Mouse (Mus musculus) stomach, embryonic 15.5 days (tissue): ENCODE results near the gene Sdc3. TPM values are rescaled to one million over a fixed set of nuclear protein-coding genes. Genes with fewer than 3 reads are reported as not detected.

Experiments
- ATAC-seq: fragments of 200-750 bp; cut with Nextera tagmentation; 2 replicates; pipeline ENCODE4 v1.8.0; 2017; ENCODE audit warnings: low read depth, moderate number of reproducible peaks, moderate TSS enrichment; ENCODE audit not compliant: insufficient read depth, low FRiP score
- H3K27ac ChIP-seq: fragments of 300-500 bp; sonication (generic); 2 replicates; pipeline ENCODE4 v1.5.1; 2015; ENCODE audit warnings: mild to moderate bottlenecking, inconsistent platforms
- H3K27me3 ChIP-seq: fragments of 300-500 bp; sonication (generic); replicated peaks from 2 replicates; pipeline ENCODE4 v1.6.1; 2015; ENCODE audit warnings: inconsistent platforms
- H3K36me3 ChIP-seq: fragments of 300-500 bp; sonication (generic); 2 replicates; pipeline ENCODE4 v1.6.1; 2015; ENCODE audit warnings: inconsistent platforms
- H3K4me1 ChIP-seq: fragments of 300-500 bp; sonication (generic); 2 replicates; pipeline ENCODE4 v1.6.1; 2015; ENCODE audit warnings: inconsistent platforms
- H3K4me2 ChIP-seq: fragments of 300-500 bp; sonication (generic); 2 replicates; pipeline ENCODE4 v1.6.1; 2015; ENCODE audit warnings: mild to moderate bottlenecking, inconsistent platforms
- H3K4me3 ChIP-seq: fragments of 300-500 bp; sonication (generic); replicated peaks from 2 replicates; pipeline ENCODE4 v1.5.1; 2015; ENCODE audit warnings: inconsistent platforms
- H3K9ac ChIP-seq: fragments of 300-500 bp; sonication (generic); 2 replicates; pipeline ENCODE4 v1.6.1; 2015; ENCODE audit warnings: inconsistent platforms
- H3K9me3 ChIP-seq: fragments of 300-500 bp; sonication (generic); 2 replicates; pipeline ENCODE4 v1.6.1; 2016; ENCODE audit warnings: inconsistent platforms
- WGBS: fragments of 180-500 bp; shearing (Covaris S2); methylation state at CpG from one replicate; pipeline ENCODE4 v1.1.7; 2015; 5-methylcytosine and 5-hydroxymethylcytosine counted together
- polyA plus RNA-seq: library from polyadenylated mRNA; unstranded; fragments of >200 nt; fragmentation: Nextera tagmentation; extraction: Ambion mirVana; gene quantifications from 2 replicates; pipeline ENCODE4 v1.2.1, GENCODE M21; 2015

Sdc3 gene
- polyA plus RNA-seq, 1 experiment from 2014 or later, result 24.4 TPM

GRCm38 (mm10) chr4:130828851-130829673 lies 36.7 kb downstream of the Sdc3 start:
- Histone ChIP-seq H3K4me2 (0 out of 2 replicates have a peak overlapping the region, but pooled peaks have one; percentile 5), H3K9ac (no peak overlapping the region), H3K27ac (peak overlapping the region; percentile 67), H3K27me3 (no peaks in the 10 kb centered on the region), H3K36me3 (no peaks in the 10 kb centered on the region), H3K9me3 (no peaks in the 10 kb centered on the region), H3K4me1 (peaks cover 14% of the 10 kb centered on the region), H3K4me3 (no peak overlapping the region)
- peak; percentile 50 for ATAC-seq
- WGBS, result 14% methylated on average over 18 of the region's 18 CpGs

DNA sequence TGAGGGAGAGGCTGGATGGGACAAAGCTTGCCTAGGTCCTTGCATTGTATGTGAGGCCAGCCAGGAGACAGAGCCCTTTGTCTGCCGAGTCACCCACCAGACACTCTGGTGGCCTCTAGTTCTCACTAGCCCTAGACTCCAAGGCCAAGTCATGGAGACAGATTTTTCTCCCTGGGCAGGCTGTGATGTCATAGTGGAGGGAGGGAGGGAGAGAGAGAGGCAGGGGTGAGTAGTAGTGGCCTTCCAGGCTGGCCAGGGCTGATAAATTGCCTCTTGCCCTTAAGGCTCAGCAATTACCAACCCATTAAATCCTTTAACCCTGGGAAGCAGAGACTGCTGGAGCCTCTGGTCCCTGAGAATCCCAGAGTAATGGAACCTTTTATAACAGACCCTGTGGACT lies 41.8 kb downstream of the Sdc3 start:
- Histone ChIP-seq H3K27me3 (no peaks in the 10 kb centered on the region), H3K36me3 (no peaks in the 10 kb centered on the region), H3K4me2 (no peak overlapping the region), H3K9me3 (no peaks in the 10 kb centered on the region), H3K4me3 (no peak overlapping the region), H3K9ac (no peak overlapping the region), H3K27ac (peak overlapping the region; percentile 35; the same call in 1 of the 2 replicates), H3K4me1 (peaks cover 33% of the 10 kb centered on the region)
- no peak for ATAC-seq
- WGBS, result 21% methylated on average over 1 of the region's 1 CpGs

DNA sequence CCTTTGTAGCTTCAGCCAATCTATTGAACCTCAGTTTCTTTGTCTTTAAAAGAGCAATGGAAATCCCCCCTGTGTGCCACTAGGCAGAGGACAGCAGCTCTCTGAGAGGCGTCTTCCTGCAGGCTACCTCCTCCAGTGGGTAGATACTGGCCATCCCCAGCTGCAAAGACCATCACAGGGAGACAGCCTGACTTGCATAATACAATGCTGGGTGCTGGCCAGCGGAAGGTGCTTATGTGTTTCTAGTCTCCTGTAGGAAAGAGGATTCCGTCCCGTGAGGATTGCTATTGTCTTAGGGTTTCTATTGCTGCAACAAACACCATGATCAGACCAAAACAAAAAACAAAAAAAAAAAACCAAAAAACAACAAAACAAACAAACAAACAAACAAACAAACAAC lies 43.2 kb downstream of the Sdc3 start:
- H3K36me3 ChIP-seq, result no peaks in the 10 kb centered on the region
- ATAC-seq, result no peak
- peaks cover 30% of the 10 kb centered on the region for H3K4me1 ChIP-seq
- WGBS, result 80% methylated on average over 4 of the region's 4 CpGs
- no peak overlapping the region for H3K4me3 ChIP-seq
- no peaks in the 10 kb centered on the region for H3K9me3 ChIP-seq
- H3K27ac ChIP-seq, result no peak overlapping the region
- no peaks in the 10 kb centered on the region for H3K27me3 ChIP-seq
- H3K4me2 ChIP-seq, result no peak overlapping the region
- no peak overlapping the region for H3K9ac ChIP-seq

GRCm38 (mm10) chr4:130836281-130837061 lies 44.1 kb downstream of the Sdc3 start:
- H3K4me1 ChIP-seq, result peaks cover 39% of the 10 kb centered on the region
- H3K4me3 ChIP-seq, result no peak overlapping the region
- WGBS, result 14% methylated on average over 17 of the region's 20 CpGs
- H3K27ac ChIP-seq, result peak overlapping the region; percentile 75
- H3K4me2 ChIP-seq, result peak overlapping the region; percentile 38
- H3K9ac ChIP-seq, result no peak overlapping the region
- ATAC-seq, result peak; percentile 48
- H3K9me3 ChIP-seq, result no peaks in the 10 kb centered on the region
- H3K27me3 ChIP-seq, result no peaks in the 10 kb centered on the region
- no peaks in the 10 kb centered on the region for H3K36me3 ChIP-seq

GRCm38 (mm10) chr4:130838585-130838984 lies 46.2 kb downstream of the Sdc3 start:
- Histone ChIP-seq H3K36me3 (no peaks in the 10 kb centered on the region), H3K4me2 (0 out of 2 replicates have a peak overlapping the region, but pooled peaks have one; percentile 12), H3K9me3 (no peaks in the 10 kb centered on the region), H3K27ac (peak overlapping the region; percentile 75), H3K9ac (no peak overlapping the region), H3K4me3 (no peak overlapping the region), H3K27me3 (no peaks in the 10 kb centered on the region), H3K4me1 (peaks cover 41% of the 10 kb centered on the region)
- no peak for ATAC-seq
- 20% methylated on average over 11 of the region's 11 CpGs for WGBS

DNA sequence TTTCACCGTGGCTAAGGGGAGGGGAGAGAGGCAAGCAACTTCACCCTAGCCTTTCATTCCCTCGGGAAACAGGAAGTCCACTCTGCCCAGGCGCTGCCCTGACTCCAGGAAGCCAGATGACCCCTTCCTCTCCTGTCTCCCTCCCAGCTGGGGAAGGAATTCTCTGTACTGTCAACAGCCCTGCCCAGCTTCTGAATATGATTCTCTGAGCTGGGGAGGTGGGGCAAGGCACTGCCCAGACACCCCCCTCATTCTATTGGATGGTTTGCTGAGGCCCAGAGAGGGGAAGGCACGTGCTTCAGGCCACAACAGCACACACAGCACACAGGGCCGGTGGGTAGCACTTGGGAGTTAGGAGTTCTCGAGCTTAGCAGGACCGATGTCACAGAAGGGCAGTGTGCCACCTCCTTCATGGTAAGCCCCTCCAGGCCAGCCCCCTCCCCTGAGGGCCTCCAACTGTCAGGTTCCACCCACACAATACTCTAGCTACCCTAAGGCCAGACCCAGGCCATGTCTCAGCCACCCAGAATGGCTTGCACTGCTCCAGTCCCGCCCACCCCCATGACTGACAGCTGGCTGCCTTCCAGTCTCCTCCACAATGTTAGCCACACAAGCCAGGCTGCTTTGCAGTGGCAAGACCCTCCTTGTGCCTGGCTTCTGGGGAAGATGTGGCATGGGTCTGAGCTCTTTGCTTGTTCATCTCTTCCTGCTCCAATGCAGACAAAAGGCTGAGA lies 48.9 kb downstream of the Sdc3 start:
- Histone ChIP-seq H3K4me2 (no peak overlapping the region), H3K4me1 (peaks cover 38% of the 10 kb centered on the region)

GRCm38 (mm10) chr4:130848814-130849213 lies 56.5 kb downstream of the Sdc3 start:
- WGBS, result 75% methylated on average over 14 of the region's 14 CpGs
- no peak for ATAC-seq
- no peaks in the 10 kb centered on the region for H3K4me1 ChIP-seq
- H3K4me2 ChIP-seq, result no peak overlapping the region
- H3K36me3 ChIP-seq, result no peaks in the 10 kb centered on the region
- no peak overlapping the region for H3K27ac ChIP-seq
- no peak overlapping the region for H3K4me3 ChIP-seq
- H3K9me3 ChIP-seq, result no peaks in the 10 kb centered on the region
- no peak overlapping the region for H3K9ac ChIP-seq
- H3K27me3 ChIP-seq, result no peaks in the 10 kb centered on the region

More for the DNA sequence above, 48.9 kb downstream of the Sdc3 start:
- no peak overlapping the region for H3K27ac ChIP-seq
- no peak overlapping the region for H3K4me3 ChIP-seq
- H3K36me3 ChIP-seq, result no peaks in the 10 kb centered on the region
- 28% methylated on average over 8 of the region's 8 CpGs for WGBS
- H3K9ac ChIP-seq, result no peak overlapping the region
- peak; percentile 56 for ATAC-seq
- no peaks in the 10 kb centered on the region for H3K9me3 ChIP-seq
- H3K27me3 ChIP-seq, result no peaks in the 10 kb centered on the region

GRCm38 (mm10) chr4:130857661-130858060 lies 65.3 kb downstream of the Sdc3 start:
- 62% methylated on average over 8 of the region's 8 CpGs for WGBS
- no peak overlapping the region for H3K4me2 ChIP-seq
- no peaks in the 10 kb centered on the region for H3K9me3 ChIP-seq
- peaks cover 8% of the 10 kb centered on the region; the same call in 1 of the 2 replicates for H3K4me1 ChIP-seq
- no peaks in the 10 kb centered on the region for H3K36me3 ChIP-seq
- no peak overlapping the region for H3K9ac ChIP-seq
- no peaks in the 10 kb centered on the region for H3K27me3 ChIP-seq
- H3K4me3 ChIP-seq, result no peak overlapping the region
- no peak overlapping the region for H3K27ac ChIP-seq
- no peak for ATAC-seq

GRCm38 (mm10) chr4:130858880-130859279 lies 66.5 kb downstream of the Sdc3 start:
- WGBS, result 92% methylated on average over 7 of the region's 7 CpGs
- no peak for ATAC-seq
- Histone ChIP-seq H3K4me3 (no peak overlapping the region), H3K9ac (no peak overlapping the region), H3K27ac (no peak overlapping the region), H3K27me3 (no peaks in the 10 kb centered on the region), H3K4me1 (peaks cover 9% of the 10 kb centered on the region; the same call in 1 of the 2 replicates), H3K4me2 (no peak overlapping the region), H3K36me3 (no peaks in the 10 kb centered on the region), H3K9me3 (no peaks in the 10 kb centered on the region)

DNA sequence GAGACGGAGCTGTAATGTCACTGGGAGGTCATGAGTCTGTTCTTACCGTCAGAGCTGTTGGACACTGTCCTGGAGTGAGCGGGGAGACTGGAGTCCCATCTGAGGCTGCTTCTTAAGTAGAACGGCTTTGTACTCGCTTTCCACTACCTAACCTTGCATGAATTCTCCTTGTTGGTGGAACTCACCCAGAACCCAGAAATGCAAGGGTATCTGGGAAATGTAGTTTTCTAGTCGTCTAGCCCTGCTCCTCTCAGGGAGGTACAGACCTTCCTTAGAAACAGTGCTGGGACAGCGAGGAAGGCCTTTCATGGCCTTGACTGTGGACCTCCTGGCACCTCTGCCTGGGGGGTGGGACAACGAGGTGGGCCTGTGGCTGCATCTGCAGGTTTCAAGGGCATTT lies 67.1 kb downstream of the Sdc3 start:
- no peak overlapping the region for H3K9ac ChIP-seq
- 58% methylated on average over 8 of the region's 8 CpGs for WGBS
- no peak overlapping the region for H3K4me3 ChIP-seq
- no peaks in the 10 kb centered on the region for H3K27me3 ChIP-seq
- H3K4me1 ChIP-seq, result peaks cover 9% of the 10 kb centered on the region; the same call in 1 of the 2 replicates
- H3K27ac ChIP-seq, result no peak overlapping the region
- H3K9me3 ChIP-seq, result no peaks in the 10 kb centered on the region
- no peak overlapping the region for H3K4me2 ChIP-seq
- ATAC-seq, result no peak
- no peaks in the 10 kb centered on the region for H3K36me3 ChIP-seq

- peak overlapping the region; percentile 20; the same call in 1 of the 2 replicates for H3K4me3 ChIP-seq
- no peaks in the 10 kb centered on the region for H3K36me3 ChIP-seq
- H3K27me3 ChIP-seq, result peaks cover 3% of the 10 kb centered on the region; the same call in 1 of the 2 replicates
- peak overlapping the region; percentile 51 for H3K4me2 ChIP-seq
- H3K9me3 ChIP-seq, result no peaks in the 10 kb centered on the region
- no peak for ATAC-seq
- no peak overlapping the region for H3K27ac ChIP-seq
- H3K4me1 ChIP-seq, result peaks cover 9% of the 10 kb centered on the region; the same call in 1 of the 2 replicates
- no peak overlapping the region for H3K9ac ChIP-seq
- 52% methylated on average over 15 of the region's 15 CpGs for WGBS
Observed at GRCm38 (mm10) chr4:130860902-130861652, 68.7 kb downstream of the Sdc3 start.
